Mouse (Mus musculus) hindbrain, embryonic 13.5 days (tissue): Measurements from ENCODE around the gene Mpnd. TPM values are rescaled to one million over a fixed set of nuclear protein-coding genes. Genes with fewer than 3 reads are reported as not detected.

Source experiments
- ATAC-seq: fragments of 200-750 bp; cut with Nextera tagmentation; 2 replicates; pipeline ENCODE4 v1.8.0; 2017; ENCODE audit warnings: moderate TSS enrichment; ENCODE audit not compliant: low FRiP score
- H3K27ac ChIP-seq: fragments of 300-500 bp; sonication (generic); 2 replicates; pipeline ENCODE4 v1.5.1; 2015; ENCODE audit warnings: inconsistent platforms, mild to moderate bottlenecking, moderate library complexity
- H3K27me3 ChIP-seq: fragments of 300-500 bp; sonication (generic); 2 replicates; pipeline ENCODE4 v1.6.1; 2015; ENCODE audit warnings: mild to moderate bottlenecking, inconsistent platforms
- H3K36me3 ChIP-seq: fragments of 300-500 bp; sonication (generic); 2 replicates; pipeline ENCODE4 v1.6.1; 2015; ENCODE audit warnings: mild to moderate bottlenecking, inconsistent platforms
- H3K4me1 ChIP-seq: fragments of 300-500 bp; sonication (generic); replicated peaks from 2 replicates; pipeline ENCODE4 v1.6.1; 2015; ENCODE audit warnings: inconsistent platforms
- H3K4me2 ChIP-seq: fragments of 300-500 bp; sonication (generic); 2 replicates; pipeline ENCODE4 v1.6.1; 2015; ENCODE audit warnings: inconsistent platforms, mild to moderate bottlenecking, moderate library complexity
- H3K4me3 ChIP-seq: fragments of 300-500 bp; sonication (generic); 2 replicates; pipeline ENCODE4 v1.5.1; 2015; ENCODE audit warnings: mild to moderate bottlenecking, inconsistent platforms
- H3K9ac ChIP-seq: fragments of 300-500 bp; sonication (generic); 2 replicates; pipeline ENCODE4 v1.6.1; 2015; ENCODE audit warnings: mild to moderate bottlenecking, inconsistent platforms
- H3K9me3 ChIP-seq: fragments of 300-500 bp; sonication (generic); 2 replicates; pipeline ENCODE4 v1.6.1; 2016; ENCODE audit warnings: inconsistent platforms
- WGBS: fragments of 180-500 bp; shearing (Covaris S2); methylation state at CpG from one replicate; pipeline ENCODE4 v1.1.7; 2015; 5-methylcytosine and 5-hydroxymethylcytosine counted together
- polyA plus RNA-seq: library from polyadenylated mRNA; unstranded; fragments of >200 nt; fragmentation: Nextera tagmentation; extraction: Ambion mirVana; gene quantifications from 2 replicates; pipeline ENCODE4 v1.2.1, GENCODE M21; 2015

The Mpnd gene
- polyA plus RNA-seq, 1 experiment from 2014 or later, result 163 TPM

DNA sequence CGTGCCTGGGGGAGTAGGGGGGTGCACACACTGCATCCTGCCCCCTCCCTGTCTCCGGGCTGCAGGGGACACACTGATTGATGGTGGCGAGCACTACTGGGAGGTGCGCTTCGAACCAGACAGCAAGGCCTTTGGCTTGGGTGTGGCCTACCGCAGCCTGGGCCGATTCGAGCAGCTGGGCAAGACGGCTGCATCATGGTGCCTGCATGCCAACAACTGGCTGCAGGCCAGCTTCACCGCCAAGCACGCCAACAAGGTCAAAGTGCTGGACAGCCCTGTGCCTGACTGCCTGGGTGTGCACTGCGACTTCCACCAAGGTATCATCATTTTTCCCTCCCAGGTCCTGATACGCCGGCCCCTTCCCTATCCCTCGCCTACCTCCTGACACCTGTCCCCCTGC lies 9.5 kb upstream of the Mpnd start:
- Histone ChIP-seq H3K36me3 (peaks cover 70% of the 10 kb centered on the region), H3K4me3 (no peak overlapping the region), H3K27me3 (peaks cover 24% of the 10 kb centered on the region), H3K27ac (no peak overlapping the region), H3K9me3 (no peaks in the 10 kb centered on the region), H3K4me1 (peaks cover 7% of the 10 kb centered on the region; the same call in 1 of the 2 replicates), H3K4me2 (no peak overlapping the region), H3K9ac (no peak overlapping the region)
- ATAC-seq, result no peak
- WGBS, result 83% methylated on average over 15 of the region's 15 CpGs

DNA sequence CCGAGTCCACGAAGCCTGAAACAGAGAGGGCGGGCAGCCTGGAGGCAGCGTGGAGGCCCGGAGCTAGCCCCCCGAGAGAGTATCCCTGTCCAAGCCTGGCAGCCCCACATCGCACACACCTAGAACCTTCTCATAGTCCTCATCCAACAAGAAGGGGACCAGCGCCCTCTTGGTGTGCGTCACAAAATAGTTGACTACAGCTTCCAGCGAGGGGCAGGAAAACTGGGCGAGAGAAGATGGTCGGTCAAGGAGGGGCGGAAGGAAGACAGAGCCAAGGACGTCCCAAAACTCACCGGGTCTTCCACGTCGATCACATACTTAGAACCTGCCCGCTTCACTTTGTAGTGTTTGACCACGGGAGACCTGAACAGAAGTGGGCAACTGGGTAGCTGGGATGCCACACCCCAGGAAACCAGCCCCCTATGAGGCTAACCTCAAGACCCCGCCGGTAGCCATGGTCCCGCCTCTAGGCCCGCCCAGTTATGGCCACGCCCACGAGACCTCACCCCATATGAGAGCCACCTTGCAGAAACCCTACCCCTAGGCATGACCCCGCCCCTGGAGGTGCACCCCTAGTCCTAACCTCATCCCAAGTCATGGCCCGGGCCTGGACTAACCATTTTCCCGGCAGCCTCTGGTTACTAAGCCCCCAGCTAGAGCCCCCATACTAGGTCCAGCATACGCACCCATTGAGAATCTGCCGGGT lies 5.6 kb upstream of the Mpnd start:
- Histone ChIP-seq H3K27me3 (peaks cover 42% of the 10 kb centered on the region), H3K4me1 (peaks cover 4% of the 10 kb centered on the region; the same call in 1 of the 2 replicates), H3K36me3 (peaks cover 31% of the 10 kb centered on the region), H3K4me3 (no peak overlapping the region; the same call in 1 of the 2 replicates), H3K27ac (no peak overlapping the region), H3K4me2 (peak overlapping the region; percentile 13; the same call in 1 of the 2 replicates), H3K9ac (no peak overlapping the region), H3K9me3 (no peaks in the 10 kb centered on the region)
- 6% methylated on average over 30 of the region's 30 CpGs for WGBS
- ATAC-seq, result no peak

DNA sequence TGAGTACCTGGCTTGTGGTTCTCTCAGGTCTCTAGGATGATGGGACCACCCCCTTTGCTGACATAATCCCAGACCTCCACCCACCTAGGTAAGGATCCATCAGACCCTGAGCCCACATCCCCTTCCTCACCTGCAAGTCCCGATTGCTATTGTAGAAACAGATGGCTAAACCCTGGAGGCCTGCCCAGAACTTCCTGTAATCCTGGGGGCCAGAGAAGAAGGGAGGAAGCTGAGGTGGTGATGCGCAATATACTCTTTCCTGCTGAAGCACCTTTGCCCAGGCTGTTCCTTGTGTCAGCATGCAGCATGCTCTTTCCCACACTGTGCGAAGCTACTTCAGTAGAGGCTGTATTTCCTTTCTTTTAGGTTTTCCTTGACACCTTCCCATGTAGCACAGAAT lies 2.5 kb upstream of the Mpnd start:
- H3K27ac ChIP-seq, result no peak overlapping the region
- WGBS, result 82% methylated on average over 3 of the region's 3 CpGs
- H3K9ac ChIP-seq, result no peak overlapping the region
- peaks cover under 1% of the 10 kb centered on the region; the same call in 1 of the 2 replicates for H3K36me3 ChIP-seq
- H3K27me3 ChIP-seq, result peaks cover 48% of the 10 kb centered on the region
- no peak overlapping the region for H3K4me2 ChIP-seq
- peaks cover 11% of the 10 kb centered on the region for H3K4me1 ChIP-seq
- ATAC-seq, result no peak
- no peaks in the 10 kb centered on the region for H3K9me3 ChIP-seq
- H3K4me3 ChIP-seq, result no peak overlapping the region

DNA sequence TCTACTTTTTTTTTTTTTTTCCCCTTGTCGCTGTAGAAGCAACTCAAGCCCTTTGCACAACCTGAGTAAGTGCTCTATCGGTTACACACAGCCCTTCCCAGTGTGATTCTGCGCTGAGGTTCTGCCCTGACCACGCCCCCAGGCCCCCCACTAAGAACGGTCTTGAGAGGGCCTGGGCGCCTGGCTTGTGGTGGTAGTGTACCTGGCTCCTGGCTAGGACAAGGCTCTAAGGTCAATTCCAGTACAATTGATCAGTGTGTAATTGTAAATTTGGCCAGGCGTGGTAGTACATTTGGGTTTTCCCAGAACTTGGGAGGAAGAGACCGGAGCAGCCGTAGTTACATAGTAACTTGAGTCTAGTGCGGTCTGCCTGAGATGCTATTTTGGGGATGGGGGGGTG lies 1.4 kb downstream of the Mpnd start:
- Histone ChIP-seq H3K4me1 (peaks cover 35% of the 10 kb centered on the region), H3K27ac (peak overlapping the region; percentile 99), H3K27me3 (peaks cover 18% of the 10 kb centered on the region; the same call in 1 of the 2 replicates), H3K36me3 (peaks cover 12% of the 10 kb centered on the region), H3K9ac (no peak overlapping the region), H3K4me3 (no peak overlapping the region), H3K4me2 (no peak overlapping the region), H3K9me3 (no peaks in the 10 kb centered on the region)
- ATAC-seq, result no peak
- 47% methylated on average over 10 of the region's 10 CpGs for WGBS

DNA sequence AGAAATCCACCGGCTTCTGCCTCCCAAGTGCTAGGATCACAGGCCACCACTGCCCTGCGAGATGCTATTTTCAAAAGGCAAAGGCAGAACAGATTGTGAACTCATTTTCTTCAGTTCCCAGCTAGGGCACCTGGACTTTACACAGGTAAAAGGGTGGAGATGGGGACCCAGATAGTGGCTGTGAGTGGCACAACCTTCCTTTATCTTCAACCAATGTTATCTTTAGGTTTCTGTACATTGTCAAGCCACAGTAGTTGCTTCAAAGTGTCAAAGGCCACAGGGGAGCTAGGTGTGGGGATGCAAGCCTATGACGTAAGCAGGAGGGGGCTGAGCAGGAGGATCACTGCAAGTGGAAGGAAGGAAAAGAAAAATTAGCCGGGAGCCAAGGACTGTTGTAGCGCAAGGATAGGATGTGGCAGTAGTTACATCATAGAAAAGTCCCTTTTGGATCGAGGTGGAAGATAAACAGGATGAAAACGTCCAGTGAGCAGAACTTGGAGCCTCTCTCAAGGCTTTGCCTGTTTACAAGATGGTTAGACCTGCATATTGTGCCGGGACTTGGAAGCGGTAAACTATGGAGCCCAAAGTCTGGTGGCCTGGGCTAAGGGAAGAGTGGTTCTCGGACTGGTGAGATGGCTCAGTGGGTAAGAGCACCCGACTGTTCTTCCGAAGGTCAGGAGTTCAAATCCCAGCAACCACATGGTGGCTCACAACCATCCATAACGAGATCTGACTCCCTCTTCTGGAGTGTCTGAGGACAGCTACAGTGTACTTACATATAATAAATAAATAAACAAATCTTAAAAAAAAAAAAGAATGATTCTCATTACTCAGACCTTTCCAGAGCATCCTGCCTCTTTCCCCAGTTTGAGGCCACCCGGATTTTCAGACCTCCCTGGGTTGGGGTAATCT lies 2.2 kb downstream of the Mpnd start:
- Histone ChIP-seq H3K4me3 (peak overlapping the region; percentile 79), H3K9ac (peak overlapping the region; percentile 46), H3K36me3 (peaks cover 19% of the 10 kb centered on the region), H3K4me1 (peaks cover 41% of the 10 kb centered on the region), H3K27ac (peak overlapping the region; percentile 99), H3K9me3 (no peaks in the 10 kb centered on the region), H3K27me3 (peaks cover 18% of the 10 kb centered on the region; the same call in 1 of the 2 replicates), H3K4me2 (peak overlapping the region; percentile 91)
- peak; percentile 19 for ATAC-seq
- WGBS, result 29% methylated on average over 14 of the region's 14 CpGs

DNA sequence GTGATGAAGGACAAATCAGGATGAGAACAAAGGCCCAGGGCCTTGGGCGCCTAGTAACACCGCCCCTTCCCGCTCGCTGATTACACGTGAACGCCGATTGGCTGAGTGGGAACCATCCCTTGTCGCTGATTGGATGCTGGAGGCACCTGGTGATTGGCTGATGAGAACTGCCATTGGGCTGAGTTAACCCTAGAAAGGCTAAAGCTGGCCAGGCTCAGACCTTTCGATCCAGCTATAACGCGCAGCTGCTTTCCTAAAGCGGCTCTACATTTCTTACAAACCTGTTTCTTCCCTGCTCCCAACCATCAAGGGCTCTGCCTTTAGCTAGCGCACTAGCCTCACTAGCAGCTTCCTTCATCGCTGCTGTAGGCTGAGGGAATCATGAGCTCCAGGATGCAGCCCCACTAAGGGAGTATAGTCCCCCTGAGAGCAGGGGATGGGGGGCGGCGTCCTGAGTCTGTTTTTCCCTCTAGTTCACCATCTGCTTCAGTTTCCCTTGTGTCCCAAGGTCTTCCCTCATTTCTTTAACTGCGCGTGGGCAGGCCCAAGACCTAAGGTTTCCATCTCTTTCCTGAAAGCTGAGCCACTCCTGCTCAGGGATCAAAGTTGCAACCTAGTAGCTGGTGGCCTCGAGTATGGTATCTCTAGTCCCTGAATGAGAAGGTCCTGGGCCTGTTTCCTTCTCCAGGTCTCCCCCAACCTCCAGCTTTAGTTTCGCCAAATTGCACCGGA lies 3.0 kb downstream of the Mpnd start:
- ATAC-seq, result peak; percentile 92
- Histone ChIP-seq H3K9ac (peak overlapping the region; percentile 93), H3K4me2 (peak overlapping the region; percentile 91), H3K36me3 (peaks cover 26% of the 10 kb centered on the region), H3K4me3 (peak overlapping the region; percentile 79), H3K27me3 (0 out of 2 replicates have a peak, but pooled peaks cover 11% of the 10 kb centered on the region), H3K9me3 (no peaks in the 10 kb centered on the region), H3K4me1 (peaks cover 41% of the 10 kb centered on the region), H3K27ac (peak overlapping the region; percentile 99)
- under 1% methylated on average over 21 of the region's 21 CpGs for WGBS

DNA sequence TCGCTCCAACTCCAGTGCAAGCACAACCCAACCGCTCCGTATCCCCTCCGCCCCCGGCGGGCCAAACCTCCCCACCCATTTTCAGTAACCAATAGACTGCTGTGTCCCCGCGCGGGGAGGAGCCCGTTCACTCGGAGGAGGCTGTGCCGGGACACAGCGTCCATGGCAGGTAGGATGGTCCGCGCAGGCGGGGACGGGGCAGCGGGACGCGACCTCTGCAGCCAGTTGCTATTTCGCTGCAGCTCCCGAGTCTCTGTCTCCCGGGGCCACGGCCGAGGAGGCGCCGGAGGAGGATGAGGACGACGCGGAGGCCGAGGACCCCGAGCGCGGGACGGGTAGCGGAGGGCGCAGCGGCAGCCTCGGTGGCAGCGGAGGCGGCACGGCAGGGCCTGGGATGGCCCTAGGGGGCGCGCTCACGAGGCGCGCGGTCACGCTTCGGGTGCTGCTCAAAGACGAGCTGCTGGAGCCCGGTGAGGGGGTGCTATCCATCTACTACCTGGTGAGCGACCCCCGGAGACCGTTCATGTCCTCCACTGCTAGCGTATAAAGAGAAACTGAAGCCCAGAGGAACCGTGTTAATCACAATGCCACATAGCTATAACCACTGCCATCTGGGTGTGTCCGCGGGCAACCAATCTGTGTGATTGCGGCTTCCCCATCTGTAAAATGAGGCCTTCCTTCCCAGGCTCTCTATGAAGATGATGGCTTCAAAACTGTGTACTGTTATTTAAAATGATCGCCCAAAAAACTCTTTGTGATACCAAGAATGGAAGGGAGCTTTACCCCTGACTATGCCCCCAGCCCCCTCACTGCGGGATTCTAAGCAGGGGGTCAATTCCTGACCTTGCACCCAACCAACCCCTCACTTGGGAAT lies 3.8 kb downstream of the Mpnd start:
- WGBS, result 1% methylated on average over 62 of the region's 62 CpGs
- H3K4me1 ChIP-seq, result peaks cover 41% of the 10 kb centered on the region
- peak overlapping the region; percentile 99 for H3K27ac ChIP-seq
- ATAC-seq, result peak; percentile 91
- peak overlapping the region; percentile 91 for H3K4me2 ChIP-seq
- H3K9ac ChIP-seq, result peak overlapping the region; percentile 93
- H3K27me3 ChIP-seq, result 0 out of 2 replicates have a peak, but pooled peaks cover 11% of the 10 kb centered on the region
- peaks cover 34% of the 10 kb centered on the region for H3K36me3 ChIP-seq
- H3K4me3 ChIP-seq, result peak overlapping the region; percentile 79
- H3K9me3 ChIP-seq, result no peaks in the 10 kb centered on the region

DNA sequence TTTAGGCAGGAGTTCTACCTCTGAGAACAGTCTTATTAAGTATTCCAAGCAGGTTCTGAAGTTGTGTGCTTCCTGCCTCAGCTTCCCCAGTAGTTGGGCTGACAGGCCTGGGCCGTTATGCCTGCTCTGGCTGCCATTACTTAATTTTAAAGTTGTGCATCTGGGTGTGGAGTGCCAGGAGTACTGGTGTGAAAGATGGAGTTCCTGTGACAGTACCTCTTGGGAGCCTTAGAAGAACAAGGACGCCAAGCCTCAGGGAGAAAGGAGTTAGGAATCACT lies 4.4 kb downstream of the Mpnd start:
- Histone ChIP-seq H3K36me3 (peaks cover 38% of the 10 kb centered on the region), H3K27me3 (0 out of 2 replicates have a peak, but pooled peaks cover 6% of the 10 kb centered on the region), H3K4me2 (peak overlapping the region; percentile 91), H3K9ac (peak overlapping the region; percentile 93), H3K4me3 (peak overlapping the region; percentile 79), H3K27ac (peak overlapping the region; percentile 99), H3K4me1 (peaks cover 41% of the 10 kb centered on the region), H3K9me3 (no peaks in the 10 kb centered on the region)
- WGBS, result 29% methylated on average over 2 of the region's 2 CpGs
- ATAC-seq, result no peak

DNA sequence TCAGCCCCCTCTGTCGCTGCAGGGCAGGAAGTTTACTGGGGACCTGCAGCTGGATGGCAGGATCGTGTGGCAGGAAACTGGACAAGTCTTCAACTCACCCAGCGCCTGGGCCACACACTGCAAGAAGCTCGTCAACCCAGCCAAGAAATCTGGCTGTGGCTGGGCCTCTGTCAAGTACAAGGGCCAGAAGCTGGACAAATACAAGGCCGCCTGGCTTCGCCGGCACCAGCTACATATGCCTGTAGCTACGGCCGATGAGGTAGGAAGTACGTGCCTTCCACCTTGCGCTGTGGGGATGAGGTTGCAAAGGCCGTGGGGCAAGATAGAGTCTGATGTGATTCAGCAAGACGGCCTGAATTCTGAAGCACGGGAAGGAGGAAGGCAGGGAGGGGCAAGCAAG lies 4.7 kb downstream of the Mpnd start:
- Histone ChIP-seq H3K27me3 (0 out of 2 replicates have a peak, but pooled peaks cover 3% of the 10 kb centered on the region), H3K27ac (peak overlapping the region; percentile 99; the same call in 1 of the 2 replicates), H3K4me3 (peak overlapping the region; percentile 79), H3K4me2 (peak overlapping the region; percentile 91), H3K9me3 (no peaks in the 10 kb centered on the region), H3K4me1 (peaks cover 41% of the 10 kb centered on the region), H3K36me3 (peaks cover 41% of the 10 kb centered on the region), H3K9ac (peak overlapping the region; percentile 93)
- WGBS, result 73% methylated on average over 14 of the region's 14 CpGs
- ATAC-seq, result no peak

DNA sequence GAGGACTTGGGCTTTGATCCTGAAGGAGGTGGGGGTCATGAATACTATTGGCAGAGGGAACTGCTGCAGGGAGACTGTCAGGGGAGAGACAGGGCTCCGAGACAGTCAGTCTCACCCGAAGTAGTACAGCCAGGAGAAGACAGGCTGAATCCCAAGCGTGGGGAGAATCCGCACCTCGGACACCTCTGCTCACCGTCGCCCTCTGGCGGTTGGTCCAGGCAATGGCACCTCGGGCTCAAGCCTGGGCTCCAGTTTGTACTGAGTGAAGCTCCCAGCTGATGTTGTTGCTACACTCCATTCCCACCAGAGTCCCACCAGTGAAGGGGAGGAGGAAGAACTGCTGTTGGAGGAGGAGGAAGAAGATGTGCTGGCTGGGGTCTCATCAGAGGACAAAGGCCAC lies 5.2 kb downstream of the Mpnd start:
- peaks cover 46% of the 10 kb centered on the region for H3K36me3 ChIP-seq
- H3K27me3 ChIP-seq, result no peaks in the 10 kb centered on the region
- ATAC-seq, result no peak
- H3K9ac ChIP-seq, result peak overlapping the region; percentile 93
- peak overlapping the region; percentile 91 for H3K4me2 ChIP-seq
- no peaks in the 10 kb centered on the region for H3K9me3 ChIP-seq
- H3K4me1 ChIP-seq, result peaks cover 41% of the 10 kb centered on the region
- peak overlapping the region; percentile 79 for H3K4me3 ChIP-seq
- peak overlapping the region; percentile 35; the same call in 1 of the 2 replicates for H3K27ac ChIP-seq
- WGBS, result 9% methylated on average over 9 of the region's 9 CpGs

DNA sequence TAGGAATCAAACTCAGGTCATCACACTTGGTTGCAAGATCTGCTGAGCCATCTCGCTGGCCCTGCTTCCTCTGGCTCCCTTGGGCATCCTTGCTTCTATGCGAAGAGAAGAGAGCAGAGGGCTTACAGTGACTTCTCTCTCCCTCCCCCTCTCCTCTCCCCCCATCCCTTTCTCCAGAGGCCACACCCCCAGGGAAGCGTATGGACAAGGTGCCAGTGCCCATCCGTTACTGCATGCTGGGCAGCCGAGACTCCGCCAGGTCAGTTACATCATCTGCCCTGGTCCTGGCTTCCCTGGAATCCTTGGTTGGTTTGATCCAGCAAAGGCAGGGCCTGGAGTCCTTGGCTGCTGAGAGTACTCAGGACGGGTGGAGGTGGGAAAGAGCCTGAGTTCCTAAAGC lies 5.9 kb downstream of the Mpnd start:
- no peak for ATAC-seq
- H3K36me3 ChIP-seq, result peaks cover 53% of the 10 kb centered on the region
- H3K27me3 ChIP-seq, result no peaks in the 10 kb centered on the region
- peaks cover 41% of the 10 kb centered on the region for H3K4me1 ChIP-seq
- WGBS, result 90% methylated on average over 7 of the region's 7 CpGs
- peak overlapping the region; percentile 93 for H3K9ac ChIP-seq
- no peaks in the 10 kb centered on the region for H3K9me3 ChIP-seq
- no peak overlapping the region for H3K4me3 ChIP-seq
- H3K4me2 ChIP-seq, result peak overlapping the region; percentile 91
- no peak overlapping the region; the same call in 1 of the 2 replicates for H3K27ac ChIP-seq
